Mouse (Mus musculus): ENCODE results near the gene H2afz.

The H2afz gene

DNA sequence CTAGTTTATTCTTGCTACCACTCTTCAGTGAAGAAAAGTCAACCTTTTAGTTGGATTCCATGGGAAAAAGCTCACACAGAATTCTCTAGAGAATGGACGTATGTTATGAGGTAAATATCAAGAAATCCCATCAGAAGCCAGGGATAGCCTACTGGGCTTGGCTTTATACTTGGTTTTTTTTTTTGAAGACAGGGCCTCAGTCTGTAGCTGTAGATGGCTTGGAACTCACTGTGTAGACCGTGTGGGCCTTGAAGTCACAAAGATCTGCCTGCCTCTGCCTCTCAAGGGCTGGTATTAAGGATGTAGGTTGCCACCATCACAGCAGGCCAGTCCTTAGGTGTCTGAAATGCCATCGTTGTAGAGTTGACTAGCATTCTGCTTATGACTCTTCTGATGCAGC is 1.7 kb upstream of the H2afz start:
- in situ Hi-C loops (cut with MboI, MseI), result loop anchor here (5.0 to 25.0 kb wide), 5 partner anchors 65 to 1202 kb away; partner anchors contain the start of gene Adh4 (in 1 of the 2)

DNA sequence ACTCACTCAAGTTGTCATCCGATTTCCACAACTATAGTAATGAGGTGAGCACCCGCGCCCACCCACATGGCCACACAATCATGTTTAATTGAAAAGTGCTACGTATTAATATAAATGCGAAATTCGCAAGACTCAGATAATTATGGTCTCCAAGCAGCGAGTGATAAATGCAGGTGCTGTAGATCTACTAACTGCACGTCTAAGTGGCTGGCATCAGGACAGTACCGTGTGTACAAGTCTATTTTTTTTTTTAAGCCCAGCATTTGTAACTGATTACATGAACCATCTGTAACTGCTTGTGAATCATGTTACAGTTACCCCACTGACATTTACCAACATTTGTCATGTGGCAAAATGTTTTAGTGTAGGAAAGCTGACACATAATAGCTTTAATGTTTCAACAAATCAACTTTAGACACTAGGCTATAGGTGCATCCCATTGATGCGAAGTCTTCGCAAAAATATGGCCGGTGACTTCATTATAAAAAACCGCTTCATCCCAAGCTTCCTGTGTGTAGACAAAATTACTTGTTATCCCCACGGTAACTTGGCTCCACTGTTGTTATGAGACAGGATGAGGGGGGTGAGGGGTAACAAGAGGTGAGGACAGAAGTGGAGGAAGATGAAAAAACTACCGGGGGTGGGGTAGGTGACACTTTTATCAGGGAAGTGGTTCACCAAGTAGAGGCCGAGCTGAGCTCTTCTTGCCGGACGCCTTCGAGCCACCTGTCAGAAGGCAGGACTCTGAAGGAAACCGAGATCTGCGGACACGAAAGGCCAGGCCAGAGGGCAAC is 760 bp upstream of the H2afz start:
- in situ Hi-C loops (cut with MboI, MseI), result loop anchor here (5.0 to 25.0 kb wide), 5 partner anchors 66 to 1201 kb away; partner anchors contain the start of gene Adh4 (in 1 of the 2)

DNA sequence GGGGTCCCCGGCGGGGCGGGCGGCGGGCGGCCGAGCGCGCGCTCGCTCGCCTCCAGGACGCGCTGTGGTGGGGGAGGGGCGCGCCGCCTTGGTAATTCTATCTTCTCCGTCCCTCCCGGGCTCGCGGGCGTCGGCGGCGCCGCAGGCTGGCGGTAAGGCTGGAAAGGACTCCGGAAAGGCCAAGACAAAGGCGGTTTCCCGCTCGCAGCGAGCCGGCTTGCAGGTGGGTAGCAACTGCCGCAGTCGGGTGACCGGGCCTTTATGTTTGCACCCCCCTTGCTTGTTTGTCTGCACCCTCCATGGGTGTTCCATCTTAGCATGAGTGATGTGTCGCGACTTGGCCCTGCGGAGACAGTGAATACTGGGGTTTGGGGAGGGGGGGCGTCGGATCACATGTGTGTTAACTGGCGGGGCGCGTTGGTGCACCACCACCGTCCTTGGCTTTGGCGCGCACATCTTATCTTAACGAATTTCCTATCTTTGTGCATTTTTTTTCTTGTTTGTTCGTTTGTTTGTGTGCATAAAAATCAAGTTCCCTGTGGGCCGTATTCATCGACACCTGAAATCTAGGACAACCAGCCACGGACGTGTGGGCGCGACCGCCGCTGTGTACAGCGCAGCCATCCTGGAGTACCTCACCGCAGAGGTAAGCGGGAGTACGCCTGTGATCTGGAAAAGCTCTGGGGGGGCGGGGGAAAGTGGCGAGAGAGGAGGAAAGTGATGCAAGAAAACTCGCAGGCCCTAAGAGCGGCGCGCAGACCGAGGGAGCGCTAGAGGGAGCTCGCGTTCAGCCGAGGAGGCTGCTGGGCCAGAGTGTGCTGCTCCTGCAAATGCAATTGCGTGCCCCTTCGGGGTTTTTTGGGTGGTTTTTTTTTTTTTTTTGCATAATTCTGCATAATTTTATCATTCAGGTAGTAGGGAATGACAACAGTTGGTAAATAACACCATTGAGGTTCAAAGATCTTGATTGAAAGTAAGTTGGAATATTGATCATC is 998 bp downstream of the H2afz start:
- in situ Hi-C loops (cut with MboI, MseI), result loop anchor here (5.0 to 25.0 kb wide), 5 partner anchors 68 to 1200 kb away; partner anchors contain the start of gene Adh4 (in 1 of the 2)

DNA sequence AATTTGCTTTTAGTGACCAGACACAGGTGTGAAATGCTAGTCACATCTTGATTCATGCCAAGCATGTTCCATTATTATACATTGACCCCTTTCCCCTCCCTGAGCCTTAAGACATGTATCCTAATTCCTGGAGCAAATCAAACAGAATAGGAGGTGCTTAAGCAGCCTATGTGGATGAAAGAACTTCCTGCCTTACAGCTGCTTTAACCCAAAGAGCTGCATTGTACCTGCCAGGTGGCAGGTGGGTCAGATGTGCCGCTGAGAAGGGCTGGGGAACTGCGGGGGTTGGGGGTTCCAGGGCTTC is 2.8 kb downstream of the H2afz start:
- in situ Hi-C loops (cut with MboI, MseI), result loop anchor here (10.0 to 25.0 kb wide), 3 partner anchors 108 to 1198 kb away; partner anchors contain the start of gene Adh4 (in 1 of the 2)

DNA sequence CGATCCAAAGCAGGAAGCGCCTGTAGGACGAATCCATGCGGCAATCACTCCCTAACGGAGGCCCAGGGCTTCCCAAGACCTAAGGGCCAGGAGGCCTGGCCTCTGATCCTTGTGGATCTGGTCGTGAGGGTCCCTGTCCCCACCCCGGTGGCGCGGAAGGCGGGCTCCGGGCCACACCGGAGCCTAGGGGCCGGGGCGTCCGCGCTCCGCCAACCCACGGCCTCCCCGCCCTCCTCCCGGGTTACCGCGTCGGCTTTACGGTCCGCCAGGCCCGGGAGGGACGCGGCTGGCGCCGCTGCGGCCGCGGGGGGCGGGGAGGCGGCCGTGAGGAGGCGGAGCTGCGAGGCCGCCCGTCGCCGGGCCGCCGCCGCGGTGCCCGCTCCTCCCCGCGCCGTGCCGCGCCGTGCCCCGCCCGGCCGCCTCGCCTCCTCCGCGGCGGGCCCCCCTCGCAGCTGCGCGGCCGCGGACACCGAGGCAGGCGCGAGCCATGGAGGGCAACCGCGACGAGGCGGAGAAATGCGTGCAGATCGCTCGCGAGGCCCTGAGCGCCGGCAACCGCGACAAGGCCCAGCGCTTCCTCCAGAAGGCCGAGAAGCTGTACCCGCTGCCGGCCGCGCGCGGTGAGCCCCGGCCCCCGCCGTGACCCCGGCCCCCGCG is 3.3 kb downstream of the H2afz start, which contains the start of gene Dnajb14:
TSS of gene Dnajb14 (plus strand) at position 239 of the 657 bp plus-strand sequence.
- in situ Hi-C loops (cut with MboI, MseI), result loop anchor here (10.0 to 25.0 kb wide), 3 partner anchors 107 to 1197 kb away; partner anchors contain the start of gene Adh4 (in 1 of the 2)

DNA sequence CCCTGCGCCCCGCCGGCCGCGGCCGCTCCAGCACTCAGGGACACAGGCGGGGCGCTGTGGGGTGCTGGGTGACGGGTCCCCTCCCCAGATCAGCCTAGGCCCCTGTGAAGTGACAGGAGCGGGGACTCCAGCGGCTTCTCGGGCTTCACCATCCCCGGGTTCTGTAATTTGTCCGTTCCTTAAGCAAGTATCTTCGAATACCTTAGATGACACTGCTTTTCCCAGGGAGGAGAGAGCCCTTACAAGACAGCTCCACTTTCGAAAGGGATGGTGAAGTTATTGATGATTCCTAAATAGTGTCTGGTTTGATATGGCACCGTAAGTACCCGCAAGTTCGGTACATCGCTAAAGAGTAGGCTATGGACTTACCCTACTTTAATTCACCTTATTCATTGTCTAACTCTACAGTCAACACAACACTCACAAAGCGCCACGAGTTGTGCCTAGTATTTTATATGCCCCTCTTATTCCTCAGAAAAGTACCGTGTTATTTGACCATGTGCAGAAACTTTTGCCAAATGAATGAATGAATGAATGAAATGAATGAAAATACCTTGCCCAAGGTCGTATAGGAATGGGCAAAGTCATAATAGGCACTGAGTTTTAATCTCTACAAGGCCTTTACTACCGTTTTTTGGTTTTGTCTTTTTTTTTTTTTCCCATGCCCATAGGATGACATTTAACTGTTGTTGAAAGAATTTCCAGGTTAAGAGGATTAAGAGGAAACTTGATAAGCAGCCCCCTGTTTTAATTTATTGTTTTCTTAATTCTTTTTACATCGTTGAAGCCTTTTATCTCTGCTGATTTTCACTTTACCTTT is 4.0 kb downstream of the H2afz start:
- in situ Hi-C loops (cut with MboI, MseI), result loop anchor here (10.0 to 25.0 kb wide), 3 partner anchors 106 to 1196 kb away; partner anchors contain the start of gene Adh4 (in 1 of the 2)

DNA sequence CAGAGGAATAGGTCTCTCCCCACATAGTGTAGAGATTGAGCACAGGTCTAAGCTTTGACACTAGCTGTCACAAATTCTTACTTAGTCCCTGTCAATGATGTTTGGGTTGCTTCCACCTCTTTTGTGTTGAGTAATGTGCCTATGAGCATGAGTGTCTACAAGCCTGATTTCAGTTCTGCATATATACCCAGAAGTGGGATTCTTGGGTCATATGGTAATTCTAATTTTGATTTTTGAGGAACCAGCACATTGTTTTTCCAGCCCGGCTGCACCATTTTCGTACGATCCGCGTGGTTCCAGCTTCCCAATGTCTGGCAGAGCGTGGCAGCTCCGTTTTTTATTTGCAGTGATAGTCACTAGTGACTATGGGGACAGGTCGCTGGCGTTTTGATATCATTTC is 5.1 kb downstream of the H2afz start:
- in situ Hi-C loops (cut with MboI, MseI), result loop anchor here (10.0 to 25.0 kb wide), 3 partner anchors 105 to 1195 kb away; partner anchors contain the start of gene Adh4 (in 1 of the 2)

DNA sequence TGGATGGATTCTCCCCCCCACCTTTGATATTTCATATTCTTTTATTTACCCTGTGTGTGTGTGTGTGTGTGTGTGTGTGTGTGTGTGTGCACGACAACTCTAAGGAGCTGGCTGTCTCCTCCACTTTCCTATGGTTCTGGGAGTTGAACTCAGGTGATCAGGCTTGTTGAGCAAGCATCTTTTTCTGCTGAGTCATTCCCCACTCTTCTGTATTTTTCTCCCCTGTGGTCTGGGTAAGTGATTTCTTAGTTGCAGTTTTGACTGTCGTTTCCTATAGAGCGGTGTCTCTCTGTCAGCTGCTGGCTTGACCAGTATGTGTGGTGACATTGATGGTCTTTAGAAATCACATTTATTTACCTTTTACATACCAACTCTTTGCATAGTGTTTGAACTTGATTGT is 15.0 kb downstream of the H2afz start:
- in situ Hi-C loops (cut with MboI, MseI), result no loop called here

DNA sequence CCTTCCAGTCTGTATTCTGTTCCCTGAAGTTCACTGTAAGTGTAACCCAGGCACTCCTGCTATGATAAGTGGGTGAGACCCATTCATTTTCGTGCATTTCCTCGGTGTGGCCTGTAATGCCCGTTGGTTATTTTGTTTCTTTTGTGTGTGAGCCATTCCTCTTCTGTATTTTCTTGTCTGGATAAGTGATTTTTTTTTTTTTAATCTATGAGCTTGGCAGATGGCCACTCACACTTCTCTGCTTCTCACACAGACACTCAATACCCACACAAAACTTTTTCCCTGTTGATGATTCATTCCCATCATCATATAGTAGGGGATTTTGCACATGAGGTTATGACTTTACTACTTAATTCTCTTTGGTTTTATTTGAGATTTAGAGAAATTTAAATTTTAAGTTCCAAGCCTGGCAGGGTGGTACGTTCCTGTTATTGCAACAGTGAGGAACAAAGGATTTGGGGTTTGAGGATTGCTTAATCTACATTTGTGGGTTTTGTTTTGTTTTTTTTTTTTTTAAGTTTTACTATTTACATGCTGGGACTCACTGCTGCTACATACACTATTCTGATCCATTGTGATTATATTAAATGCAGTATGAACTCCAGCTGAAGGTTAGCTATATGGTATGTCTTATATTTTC is 15.9 kb downstream of the H2afz start:
- in situ Hi-C loops (cut with MboI, MseI), result no loop called here

DNA sequence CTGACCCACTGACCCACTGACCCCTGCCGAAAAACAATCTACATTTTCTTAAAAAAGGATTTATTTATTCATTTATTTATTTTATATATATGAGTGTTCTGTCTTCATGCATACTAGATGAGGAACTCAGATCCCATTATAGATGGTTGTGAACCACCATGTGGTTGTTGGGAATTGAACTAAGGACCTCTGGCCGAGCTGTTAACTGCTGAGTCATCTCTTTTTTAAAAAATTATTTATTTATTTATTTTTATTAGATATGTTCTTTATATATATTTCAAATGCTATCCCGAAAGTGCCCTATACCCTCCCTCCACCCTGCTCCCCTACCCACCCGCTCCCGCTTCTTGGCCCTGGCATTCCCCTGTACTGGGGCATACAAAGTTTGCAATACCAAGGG is 16.8 kb downstream of the H2afz start:
- in situ Hi-C loops (cut with MboI, MseI), result no loop called here

DNA sequence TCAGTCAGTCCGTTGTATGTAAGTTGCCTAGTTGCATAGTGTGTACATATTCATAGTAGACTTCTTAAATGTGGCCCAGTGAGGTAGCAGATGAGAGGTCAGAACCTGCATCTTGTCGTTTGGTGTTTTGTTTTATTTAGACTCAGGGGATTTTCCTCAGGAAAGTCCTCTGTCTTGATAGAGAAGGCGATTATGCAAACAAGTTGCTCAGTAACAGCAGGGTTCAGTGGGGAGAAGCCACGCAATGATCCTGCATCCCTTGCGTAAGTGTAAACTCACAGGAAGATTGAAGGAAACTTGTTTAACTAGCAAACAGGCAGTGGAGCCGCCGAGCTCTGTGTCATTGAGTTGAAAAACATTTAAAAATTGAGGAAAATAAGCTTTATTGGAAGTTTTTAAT is 23.7 kb downstream of the H2afz start:
- in situ Hi-C loops (cut with MboI, MseI), result no loop called here

DNA sequence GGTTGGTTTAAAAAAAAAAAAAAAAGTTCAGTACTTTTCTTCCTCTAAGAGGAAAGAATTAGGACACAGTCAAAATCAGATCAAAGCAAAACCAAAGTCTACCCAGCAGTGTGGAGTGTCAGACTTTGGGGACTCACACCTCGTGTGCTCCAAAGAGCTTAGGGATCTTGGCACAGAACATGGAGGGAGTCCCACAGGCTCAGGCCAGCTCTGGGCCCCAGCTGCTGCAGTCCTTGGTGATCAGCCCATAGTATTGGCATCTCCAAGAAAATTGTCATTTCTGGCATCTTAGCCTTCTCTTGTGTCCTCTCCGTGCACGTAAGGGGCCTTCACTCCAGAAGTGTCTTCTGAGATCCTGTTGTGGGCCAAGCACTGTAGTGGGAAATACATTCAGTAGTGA is 26.8 kb downstream of the H2afz start:
- in situ Hi-C loops (cut with MboI, MseI), result no loop called here

DNA sequence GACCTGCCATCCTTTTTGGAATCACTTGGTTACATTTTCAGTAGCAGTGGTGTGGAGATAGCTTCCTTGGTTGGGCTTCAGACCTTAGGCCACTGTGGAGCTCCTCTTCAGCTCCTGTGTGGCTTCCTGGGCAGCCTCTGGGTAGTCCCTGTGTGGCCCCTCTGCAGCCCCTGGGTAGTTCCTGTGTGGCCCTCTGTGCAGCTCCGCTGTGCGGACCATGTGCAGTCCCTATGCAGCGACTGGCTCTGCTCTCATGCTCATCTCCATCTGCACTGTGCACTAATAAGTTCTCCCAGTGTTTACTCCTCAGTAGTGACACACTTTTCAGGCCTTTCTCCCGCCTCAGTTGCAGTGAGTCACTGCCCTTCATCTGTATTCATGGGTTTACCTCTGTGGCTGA is 27.8 kb downstream of the H2afz start:
- in situ Hi-C loops (cut with MboI, MseI), result no loop called here

DNA sequence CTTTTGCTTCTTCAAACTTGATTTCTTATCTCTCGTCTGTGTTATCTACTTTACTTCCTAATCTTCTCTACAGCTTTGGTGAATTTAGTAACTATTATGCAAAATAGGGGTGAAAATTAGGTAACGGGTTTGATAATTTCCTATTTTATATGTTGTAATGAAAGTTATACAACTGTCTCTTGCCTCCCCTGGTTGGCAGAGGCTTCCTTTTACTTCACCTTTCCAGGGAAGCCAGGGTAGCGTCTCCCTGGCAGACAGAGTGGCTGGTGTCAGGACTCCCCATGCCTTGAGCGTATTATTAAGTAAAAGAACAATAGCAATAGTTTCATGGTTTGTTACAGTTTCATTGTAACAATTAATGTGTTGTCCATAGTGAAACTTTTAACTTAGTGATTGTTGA is 29.5 kb downstream of the H2afz start:
- in situ Hi-C loops (cut with MboI, MseI), result no loop called here

DNA sequence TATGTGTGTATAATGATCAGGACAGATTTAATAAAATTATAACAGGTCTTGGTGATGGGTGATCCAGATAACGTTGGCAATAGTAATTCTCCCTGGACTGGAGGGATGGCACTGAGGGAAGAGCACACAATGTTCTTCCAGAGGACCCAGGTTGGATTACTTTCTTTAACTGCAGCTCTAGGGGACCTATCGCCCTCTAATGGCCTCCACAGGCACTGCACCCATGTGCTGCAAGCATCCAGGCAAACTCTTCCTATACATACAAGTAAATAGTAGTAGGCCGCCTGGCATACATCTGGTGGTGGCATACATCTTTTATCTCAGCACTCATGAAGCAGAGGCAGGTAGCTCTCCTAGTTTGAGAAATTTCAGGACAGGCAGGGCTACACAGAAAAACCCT is 30.9 kb downstream of the H2afz start:
- in situ Hi-C loops (cut with MboI, MseI), result no loop called here

DNA sequence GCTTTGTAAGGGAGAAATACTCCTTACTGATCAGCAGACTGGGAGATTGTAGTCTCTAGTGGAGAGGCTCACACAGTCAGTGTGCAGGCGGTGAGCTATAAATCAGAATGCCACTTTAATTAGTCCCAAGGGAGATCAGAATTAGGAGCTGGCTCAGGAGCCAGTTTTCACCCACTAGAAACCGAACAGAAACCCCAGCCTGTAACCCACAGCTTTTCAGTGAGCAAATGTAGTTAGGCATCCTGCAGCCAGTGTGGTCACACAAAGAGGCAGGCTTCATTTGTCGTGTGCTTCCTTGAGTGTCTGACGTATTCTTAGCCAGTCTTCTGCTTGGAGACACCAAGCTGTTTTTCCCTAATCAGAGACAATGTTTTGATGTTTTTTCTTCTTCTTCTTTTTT is 32.1 kb downstream of the H2afz start:
- in situ Hi-C loops (cut with MboI, MseI), result no loop called here

DNA sequence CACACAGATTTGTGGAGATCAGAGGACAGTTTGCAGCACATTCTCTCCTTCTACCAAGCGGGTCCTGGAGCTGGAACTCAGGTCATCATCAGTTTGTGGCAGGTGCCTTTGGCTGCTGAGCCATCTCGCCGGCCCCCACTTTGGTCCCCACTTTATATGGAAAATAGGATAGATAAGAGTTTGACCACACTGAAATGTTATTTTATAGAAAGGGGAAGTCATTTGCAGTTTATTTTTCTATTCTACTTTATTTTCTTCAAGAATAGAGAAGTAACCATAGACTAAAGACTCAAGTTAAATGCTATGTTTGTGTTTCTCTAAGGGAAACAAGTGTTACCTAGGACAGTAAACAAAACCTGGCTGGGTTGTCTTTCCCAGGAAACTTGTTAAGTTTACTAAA is 32.6 kb downstream of the H2afz start:
- in situ Hi-C loops (cut with MboI, MseI), result no loop called here

DNA sequence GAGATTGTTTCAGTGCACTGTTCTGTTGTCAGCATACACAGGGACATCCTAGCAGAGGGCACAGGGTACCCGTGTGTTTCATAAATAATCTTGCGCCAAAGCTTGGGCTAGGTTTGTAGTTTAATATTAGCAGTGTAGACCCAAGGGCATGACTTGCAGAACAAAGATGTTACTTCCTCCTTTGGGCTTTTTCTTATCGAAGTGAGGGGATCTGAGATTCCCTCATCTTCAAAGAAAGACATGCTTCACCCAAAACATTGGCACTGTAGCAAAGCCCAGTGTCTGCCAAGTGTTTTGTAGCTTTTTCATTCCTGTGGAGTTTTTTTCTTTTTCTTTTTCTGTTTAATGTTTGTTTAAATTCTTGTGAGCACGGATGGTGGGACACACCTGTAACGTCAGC is 33.4 kb downstream of the H2afz start:
- in situ Hi-C loops (cut with MboI, MseI), result no loop called here

DNA sequence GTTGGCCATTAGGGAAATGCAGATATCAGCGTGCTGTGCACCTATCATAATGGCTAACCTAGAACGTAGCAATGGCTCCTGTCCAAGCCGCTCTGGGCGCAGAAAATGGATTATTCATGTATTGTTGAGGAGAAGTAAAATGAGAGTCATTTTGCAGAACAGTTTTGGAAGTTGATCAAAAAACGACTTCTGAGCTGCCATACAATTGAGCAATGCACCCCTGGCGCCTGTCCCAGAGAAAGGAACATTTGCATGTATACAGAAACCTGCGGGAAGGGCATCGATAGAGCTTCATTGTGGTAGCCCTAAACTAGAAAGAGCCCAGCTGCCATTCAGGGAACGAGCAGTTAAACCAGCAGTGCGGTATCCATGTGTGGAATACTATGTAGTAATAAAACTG is 35.9 kb downstream of the H2afz start:
- in situ Hi-C loops (cut with MboI, MseI), result no loop called here

DNA sequence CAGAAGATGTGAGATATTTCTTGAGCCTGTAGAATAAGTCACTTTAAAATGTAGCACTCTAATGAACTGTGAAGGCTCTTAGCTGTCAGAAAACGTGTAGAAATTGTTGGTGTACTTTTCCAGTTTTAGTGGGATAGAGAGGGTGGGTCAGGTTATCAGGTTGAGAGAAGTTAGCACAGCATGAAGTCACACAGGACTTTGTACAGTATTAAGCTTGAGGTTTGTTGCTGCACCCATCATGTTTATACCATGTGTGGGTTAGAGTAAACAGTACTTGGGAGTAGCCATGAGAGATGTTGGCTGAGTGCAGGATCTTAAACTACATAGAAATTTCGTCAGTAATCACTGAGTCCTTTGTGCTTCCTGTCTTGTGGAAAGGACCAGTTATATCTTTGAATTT is 48.8 kb downstream of the H2afz start:
- in situ Hi-C loops (cut with MboI, MseI), result no loop called here
